20 mouse cellular contexts compared by ENCODE assay signal in the genomic region with DNA sequence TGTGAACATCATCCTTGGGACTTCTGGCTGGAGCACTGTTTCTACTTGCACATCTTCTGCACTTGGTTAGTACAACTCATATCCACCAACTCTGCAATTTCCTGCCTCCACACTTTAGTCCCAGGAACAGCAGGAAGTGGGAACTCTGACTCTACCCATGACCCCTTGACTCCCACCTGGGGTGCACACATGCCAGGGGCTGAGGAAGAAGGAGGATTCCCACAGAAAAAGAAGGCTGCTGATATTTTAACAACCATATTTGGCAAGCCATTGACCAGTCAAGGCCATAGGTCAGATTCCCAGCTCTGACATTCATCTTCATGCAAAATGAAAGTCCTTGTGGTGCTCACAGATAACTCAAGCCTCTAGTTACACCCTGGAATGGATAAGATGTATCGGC.
DNase-seq lines count a peak whose midpoint lies in the region; ATAC-seq lines count a peak whose summit lies in the region.
"Had no signal": no experiment of that assay in that cellular context is flagged by ENCODE, and none has a peak within 500 bp of the region (broad histone marks: within the 10 kb centered on the region; RNA-seq: fewer than 3 reads in every experiment).

No protein-coding gene starts in this region.

- intact Hi-C loops in gastrocnemius, postnatal 36 days (cut with DNase I), result no loop called here

- no peaks in the 10 kb centered on the region for H3K36me3 ChIP-seq in lung, embryonic 16.5 days (ENCODE audit: control insufficient read depth, insufficient read depth, low read length)
- H3K36me3 ChIP-seq in neural tube, embryonic 13.5 days, result no peaks in the 10 kb centered on the region
- H3K36me3 ChIP-seq: forebrain, embryonic 12.5 days; hindbrain, embryonic 13.5 days had no signal

- H3K27ac ChIP-seq in lung, embryonic 16.5 days (ENCODE audit: low read length), result peak overlapping the region; percentile 93
- H3K27ac ChIP-seq in neural tube, embryonic 13.5 days (replicated peaks), result 0 out of 2 replicates have a peak overlapping the region, but pooled peaks have one; percentile 33
- H3K27ac ChIP-seq: forebrain, embryonic 12.5 days; hindbrain, embryonic 13.5 days; kidney, postnatal 0 days; left cerebral cortex, adult 2 months had no signal

- H3K4me1 ChIP-seq in lung, embryonic 16.5 days (replicated peaks; ENCODE audit: control insufficient read depth, insufficient read depth, low read length), result peaks cover 2% of the 10 kb centered on the region; the same call in 1 of the 2 replicates
- peaks cover 13% of the 10 kb centered on the region for H3K4me1 ChIP-seq in neural tube, embryonic 13.5 days (replicated peaks)
- H3K4me1 ChIP-seq: megakaryocyte, embryonic 14.5 days had no signal

- DNase-seq in lung, adult 18-20 months, result no peak
- DNase-seq in embryo, embryonic 10 days (ENCODE audit: low spot score), result peak; percentile 58
- DNase-seq in embryo, embryonic 9.5 days (ENCODE audit: extremely low spot score), result peak; percentile 59
- DNase-seq in ovary, adult 18-20 months (ENCODE audit: low spot score), result no peak
- DNase-seq in gastrocnemius, postnatal 36 days, result no peak
- DNase-seq: adrenal gland, postnatal 14 days; cerebellum, adult 2 months; cerebellum, postnatal 25 days; kidney, adult 2 months; layer of hippocampus, adult 9-11 months; left cerebral cortex, postnatal 4 days; thymus, postnatal 14 days had no signal

- 95% methylated on average over 1 of the region's 1 CpGs for WGBS in lung, embryonic 16.5 days
- WGBS in neural tube, embryonic 13.5 days, result 85% methylated on average over 1 of the region's 1 CpGs

- no peaks in the 10 kb centered on the region for H3K27me3 ChIP-seq in lung, embryonic 16.5 days (ENCODE audit: control insufficient read depth, insufficient read depth, low read depth, low read length)
- peaks cover 37% of the 10 kb centered on the region for H3K27me3 ChIP-seq in neural tube, embryonic 13.5 days
- H3K27me3 ChIP-seq: megakaryocyte, embryonic 14.5 days had no signal

- H3K9ac ChIP-seq in lung, embryonic 16.5 days (ENCODE audit: low read length), result no peak overlapping the region
- H3K9ac ChIP-seq in neural tube, embryonic 13.5 days, result no peak overlapping the region
- H3K9ac ChIP-seq: forebrain, embryonic 12.5 days; hindbrain, embryonic 13.5 days had no signal

- no peak for ATAC-seq in lung, embryonic 16.5 days (ENCODE audit: low read depth)
- no peak for ATAC-seq in neural tube, embryonic 13.5 days (ENCODE audit: low read depth)

- H3K4me2 ChIP-seq in lung, embryonic 16.5 days (ENCODE audit: low read depth, low read length), result no peak overlapping the region
- no peak overlapping the region for H3K4me2 ChIP-seq in neural tube, embryonic 13.5 days
- H3K4me2 ChIP-seq: forebrain, embryonic 12.5 days; heart, embryonic 11.5 days; hindbrain, embryonic 13.5 days had no signal

- H3K9me3 ChIP-seq in lung, embryonic 16.5 days (ENCODE audit: control insufficient read depth, low read length), result no peaks in the 10 kb centered on the region
- no peaks in the 10 kb centered on the region for H3K9me3 ChIP-seq in neural tube, embryonic 13.5 days
- H3K9me3 ChIP-seq: forebrain, embryonic 12.5 days; hindbrain, embryonic 13.5 days; megakaryocyte, embryonic 14.5 days had no signal

- H3K4me3 ChIP-seq in lung, embryonic 16.5 days (ENCODE audit: low read length), result no peak overlapping the region
- H3K4me3 ChIP-seq in neural tube, embryonic 13.5 days, result no peak overlapping the region
- H3K4me3 ChIP-seq: forebrain, embryonic 12.5 days; hindbrain, embryonic 13.5 days; left cerebral cortex, adult 2 months; megakaryocyte, embryonic 14.5 days had no signal

Comparison
In these comparisons a context has a peak if more than half of its experiments do, and no peak if none do; other contexts are left out.
1. DNase-seq: peak in embryo, embryonic 10 days (single experiment) and embryo, embryonic 9.5 days (single experiment); none in lung, adult 18-20 months (0 of 2), ovary, adult 18-20 months (single experiment) and gastrocnemius, postnatal 36 days (0 of 2).